Mouse (Mus musculus): Measurements from ENCODE around the gene Elovl6.

DNA sequence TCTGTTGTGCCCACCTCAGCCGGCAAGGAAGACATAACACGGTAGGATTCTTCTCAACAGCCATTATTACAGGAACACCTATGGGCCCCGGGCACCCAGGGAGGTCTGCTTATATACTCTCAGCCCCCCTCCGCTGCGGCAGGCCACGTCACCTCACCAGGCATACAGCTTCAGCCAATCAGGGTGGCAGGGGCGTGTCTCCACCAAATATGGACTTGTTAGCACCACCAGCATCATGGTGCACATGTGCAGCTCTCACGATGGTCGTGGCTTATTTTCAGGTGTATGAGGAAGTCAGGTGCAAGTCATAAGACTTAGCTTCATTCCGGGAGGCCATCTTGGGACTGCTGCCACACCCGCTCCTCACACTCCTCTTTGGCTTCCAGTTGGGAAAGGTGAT is 9.3 kb downstream of the Elovl6 start:
- no peak for TF ChIP-seq TAL1 (IDR thresholded peaks at IDR 0.05; ENCODE audit: low read length)
- no peak for TF ChIP-seq GATA1 (IDR thresholded peaks at IDR 0.05; ENCODE audit: low read length)

Data from erythroblast, embryonic 14.5 days (primary cell).